Mouse (Mus musculus) liver, postnatal 0 days (tissue): ENCODE measurements around the gene Birc5.

Experiments
- CTCF ChIP-seq: sonication (generic); IDR thresholded peaks from 2 replicates; pipeline ENCODE4 v1.5.1; 2016; ENCODE audit warnings: antibody characterized with exemption, low read depth
- EP300 ChIP-seq: IDR thresholded peaks from 2 replicates; pipeline ENCODE4 v1.6.1; 2016; ENCODE audit warnings: antibody characterized with exemption, low read depth, mild to moderate bottlenecking

DNA sequence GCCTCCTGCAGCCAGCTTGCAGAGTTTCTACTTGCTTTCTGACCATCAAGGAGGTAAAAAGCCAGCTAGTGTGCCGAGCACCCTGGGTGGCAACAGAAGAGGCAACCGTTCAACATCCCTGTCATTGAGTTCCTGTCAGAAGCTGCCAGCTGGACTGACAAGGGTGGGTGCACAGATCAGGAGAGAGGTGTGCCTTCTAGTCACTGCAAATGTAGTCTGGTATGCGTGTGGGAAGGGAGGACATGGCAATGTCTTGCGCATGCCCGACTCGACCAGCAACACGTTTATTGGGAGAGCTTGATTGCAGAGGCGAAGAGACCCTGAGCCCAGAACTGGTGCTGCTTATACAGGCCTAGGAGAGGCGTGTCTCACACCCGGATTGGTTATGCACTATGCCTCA lies 8.4 kb downstream of the Birc5 start:
- TF ChIP-seq CTCF (no peak), EP300 (no peak)
